Mouse (Mus musculus): ENCODE data around the gene Pm20d1. TPM values are rescaled to one million over a fixed set of nuclear protein-coding genes. Genes with fewer than 3 reads are reported as not detected.
A peak's percentile ranks its signal among the peaks of the same experiment; 100 is the strongest.

Pm20d1 gene
- total and polyA plus RNA-seq, 3 experiments, result not detected

DNA sequence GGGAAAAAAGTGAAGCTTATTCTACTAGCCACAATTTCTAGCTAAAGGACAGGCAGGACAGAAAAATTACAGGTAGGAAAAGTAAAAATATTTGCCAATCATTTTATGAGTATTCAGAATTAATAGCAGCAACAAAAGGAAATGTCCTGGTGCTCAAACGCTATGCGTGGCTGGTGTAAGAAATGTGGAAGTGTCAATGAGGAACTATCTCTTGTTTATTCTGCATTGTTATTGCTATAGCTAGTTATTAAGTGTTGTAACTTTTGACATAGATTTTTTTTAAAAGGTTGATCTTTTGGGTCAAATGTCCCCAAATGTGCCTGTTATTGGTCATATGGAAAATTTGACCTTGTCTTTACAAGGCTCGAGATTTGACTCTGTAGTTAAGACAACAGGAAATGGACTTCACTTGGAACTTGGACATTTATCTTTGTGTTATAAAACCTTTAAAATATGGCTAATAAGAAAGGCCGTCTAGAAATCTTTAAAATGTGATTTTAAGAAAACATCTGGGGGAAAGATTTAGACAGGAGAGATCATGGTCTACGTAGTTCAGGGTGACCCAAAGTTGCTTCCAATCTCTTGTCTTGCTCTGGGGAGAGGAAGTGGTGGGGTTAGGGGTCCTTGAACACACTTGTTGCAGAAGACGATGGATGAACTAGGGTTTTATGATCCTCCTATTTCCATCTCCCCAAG lies 69.3 kb downstream of the Pm20d1 start (continued):
- TF ChIP-seq TCF12 (IDR thresholded peaks at IDR 0.05; ENCODE audit: low read depth, low read length) (peak; percentile 26; the same call in 1 of the 2 replicates), POLR2A (IDR thresholded peaks at IDR 0.05; ENCODE audit: control insufficient read depth in 1 of 2, insufficient read depth in 1 of 2, low read depth in 1 of 2, low read length in 2 of 2, poor library complexity in 1 of 2) (peak; percentile 30 to 85; a peak in 2 of 4 replicates), RCOR1 (IDR thresholded peaks at IDR 0.05; ENCODE audit: low read depth, low read length) (peak; percentile 65; the same call in 1 of the 2 replicates), ZMIZ1 (IDR thresholded peaks at IDR 0.05; ENCODE audit: low read depth, low read length) (peak; percentile 100), MAZ (IDR thresholded peaks at IDR 0.05; ENCODE audit: low read depth, low read length) (no peak)

DNA sequence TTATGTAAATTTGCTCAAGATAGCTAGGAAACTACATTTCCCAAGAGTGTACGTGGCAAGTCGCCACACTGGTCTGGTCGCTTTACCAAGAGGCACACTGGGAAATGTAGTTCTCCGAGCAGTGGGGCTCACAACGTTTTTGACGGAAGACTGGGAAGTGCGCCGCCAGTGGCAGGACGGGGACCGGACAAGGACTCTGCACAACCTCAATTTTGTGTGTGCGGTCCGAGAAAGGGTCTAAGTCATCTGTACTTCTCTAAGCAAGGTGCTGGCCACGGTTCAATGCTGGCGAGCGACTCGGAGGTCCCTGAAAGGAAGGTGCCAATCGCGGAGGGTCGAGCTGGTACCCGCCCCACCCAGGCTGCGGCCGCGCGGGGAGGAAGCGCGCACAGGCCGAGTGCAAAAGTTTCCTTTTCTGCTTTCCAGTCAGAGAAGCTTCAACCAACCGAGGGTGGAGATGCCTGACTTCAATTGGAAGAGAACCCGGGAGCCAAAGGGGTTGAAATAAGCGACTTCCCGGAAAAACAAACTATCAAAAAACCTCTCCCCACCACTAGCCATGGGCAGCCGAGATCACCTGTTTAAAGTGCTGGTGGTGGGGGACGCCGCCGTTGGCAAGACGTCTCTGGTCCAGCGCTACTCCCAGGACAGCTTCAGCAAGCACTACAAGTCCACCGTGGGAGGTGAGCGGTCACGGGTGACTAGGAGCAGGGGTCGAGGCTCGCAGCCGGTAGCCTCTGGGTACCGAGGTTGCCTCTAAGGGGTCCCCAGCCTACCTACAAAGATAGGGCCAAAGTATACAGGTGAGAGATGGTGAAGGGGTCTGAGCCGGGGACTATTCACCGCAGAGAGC lies 70.1 kb downstream of the Pm20d1 start, which contains the start of gene Rab29:
TSS of gene Rab29 (plus strand) at position 132 of the 853 bp plus-strand sequence.
- Histone ChIP-seq H3K9me3 (replicated peaks; ENCODE audit: insufficient read depth, low read length) (no peaks in the 10 kb centered on the region), H3K36me3 (ENCODE audit: control insufficient read depth in 1 of 2, insufficient read depth in 2 of 2, low read length in 2 of 2) (peaks cover 0 to 8% of the 10 kb centered on the region in 2 experiments; a peak in 2 of 4 replicates), H3K27ac (ENCODE audit: control insufficient read depth, low read depth, low read length) (peak within 1 kb of the TSS; percentile 80), H3K9ac (ENCODE audit: control insufficient read depth, low read depth, low read length, poor library complexity, severe bottlenecking) (peak within 1 kb of the TSS; percentile 87), H3K79me2 (ENCODE audit: control insufficient read depth, insufficient read depth, low read length, poor library complexity) (peaks cover 9% of the 10 kb centered on the region), H3K4me1 (ENCODE audit: control insufficient read depth in 1 of 2, insufficient read depth in 2 of 2, low read length in 2 of 2) (peaks cover 0 to 10% of the 10 kb centered on the region in 2 experiments; a peak in 3 of 4 replicates), H3K27me3 (ENCODE audit: control insufficient read depth in 1 of 2, insufficient read depth in 2 of 2, low read length in 2 of 2) (peaks cover 0 to 1% of the 10 kb centered on the region in 2 experiments; a peak in 1 of 4 replicates), H3K4me3 (ENCODE audit: control insufficient read depth in 1 of 2, insufficient read depth in 1 of 2, low read depth in 2 of 2, low read length in 2 of 2) (peak within 1 kb of the TSS; percentile 60 to 97)
- DNase-seq (ENCODE audit: low read depth, low spot score), result peak; percentile 98
- no peak for TF ChIP-seq MAFK (IDR thresholded peaks at IDR 0.05; ENCODE audit: borderline replicate concordance, low read depth, low read length)
- no peak for TF ChIP-seq GATA1 (IDR thresholded peaks at IDR 0.05; ENCODE audit: low read depth, low read length)
- no peak for TF ChIP-seq MYB (IDR thresholded peaks at IDR 0.05; ENCODE audit: low read depth, low read length)
- no peak for TF ChIP-seq RCOR1 (IDR thresholded peaks at IDR 0.05; ENCODE audit: low read depth, low read length)
- TF ChIP-seq NELFE (IDR thresholded peaks at IDR 0.05; ENCODE audit: low read depth, low read length), result peak; percentile 36; the same call in 1 of the 2 replicates
- no peak for TF ChIP-seq MXI1 (IDR thresholded peaks at IDR 0.05; ENCODE audit: low read depth, low read length)
- peak; percentile 28; the same call in 1 of the 2 replicates for TF ChIP-seq MAX (IDR thresholded peaks at IDR 0.05; ENCODE audit: low read length)
- peak; percentile 62; the same call in 1 of the 2 replicates for TF ChIP-seq MAZ (IDR thresholded peaks at IDR 0.05; ENCODE audit: low read depth, low read length)
- TF ChIP-seq UBTF (IDR thresholded peaks at IDR 0.05; ENCODE audit: borderline replicate concordance, insufficient read depth, low read depth, low read length), result 0 out of 2 replicates have a peak, but pooled peaks have one; percentile 30
- no peak for TF ChIP-seq ZNF384 (IDR thresholded peaks at IDR 0.05; ENCODE audit: low read depth, low read length)
- TF ChIP-seq ETS1 (IDR thresholded peaks at IDR 0.05; ENCODE audit: low read depth, low read length), result no peak
- TF ChIP-seq KAT2A (conservative IDR thresholded peaks at IDR 0.05; ENCODE audit: low read depth, low read length), result peak; percentile 97
- TF ChIP-seq JUND (IDR thresholded peaks at IDR 0.05; ENCODE audit: low read depth, low read length), result no peak
- TF ChIP-seq TAL1 (IDR thresholded peaks at IDR 0.05; ENCODE audit: low read length), result no peak
- TF ChIP-seq USF2 (IDR thresholded peaks at IDR 0.05; ENCODE audit: borderline replicate concordance in 1 of 2, insufficient read depth in 1 of 2, low read depth in 1 of 2, low read length in 2 of 2), result no peak
- TF ChIP-seq CTCF (IDR thresholded peaks at IDR 0.05 in 2 of 3, conservative IDR thresholded peaks at IDR 0.05 in 1 of 3; ENCODE audit: control insufficient read depth in 1 of 3, insufficient read depth in 1 of 3, low read depth in 2 of 3, low read length in 3 of 3, poor library complexity in 1 of 3, severe bottlenecking in 1 of 3), result peak; percentile 84 to 90 (median 86)
- TF ChIP-seq SIN3A (IDR thresholded peaks at IDR 0.05; ENCODE audit: low read length), result no peak
- TF ChIP-seq TCF12 (IDR thresholded peaks at IDR 0.05; ENCODE audit: low read depth, low read length), result no peak
- TF ChIP-seq ZMIZ1 (IDR thresholded peaks at IDR 0.05; ENCODE audit: low read depth, low read length), result 0 out of 2 replicates have a peak, but pooled peaks have one; percentile 24
- TF ChIP-seq HCFC1 (IDR thresholded peaks at IDR 0.05; ENCODE audit: low read depth, low read length), result peak; percentile 98
- no peak for TF ChIP-seq ZC3H11A (IDR thresholded peaks at IDR 0.05; ENCODE audit: low read depth, low read length)
- no peak for TF ChIP-seq ZKSCAN1 (IDR thresholded peaks at IDR 0.05; ENCODE audit: low read depth, low read length)

Data from MEL (cell line).